Mouse (Mus musculus) frontal cortex, postnatal 14 days (tissue): ENCODE results near the gene Gpank1.
"Not testable (repeated sequence)": the region's sequence is repeated elsewhere in the genome, so short reads cannot be mapped to it uniquely, and the experiment has no call there.

Experiments used
- DNase-seq, 2 experiments: peaks; one replicate each; pipeline ENCODE4 v3.0.0; 2022; ENCODE audit warnings: low spot score in 2 of 2

Gpank1 gene

DNA sequence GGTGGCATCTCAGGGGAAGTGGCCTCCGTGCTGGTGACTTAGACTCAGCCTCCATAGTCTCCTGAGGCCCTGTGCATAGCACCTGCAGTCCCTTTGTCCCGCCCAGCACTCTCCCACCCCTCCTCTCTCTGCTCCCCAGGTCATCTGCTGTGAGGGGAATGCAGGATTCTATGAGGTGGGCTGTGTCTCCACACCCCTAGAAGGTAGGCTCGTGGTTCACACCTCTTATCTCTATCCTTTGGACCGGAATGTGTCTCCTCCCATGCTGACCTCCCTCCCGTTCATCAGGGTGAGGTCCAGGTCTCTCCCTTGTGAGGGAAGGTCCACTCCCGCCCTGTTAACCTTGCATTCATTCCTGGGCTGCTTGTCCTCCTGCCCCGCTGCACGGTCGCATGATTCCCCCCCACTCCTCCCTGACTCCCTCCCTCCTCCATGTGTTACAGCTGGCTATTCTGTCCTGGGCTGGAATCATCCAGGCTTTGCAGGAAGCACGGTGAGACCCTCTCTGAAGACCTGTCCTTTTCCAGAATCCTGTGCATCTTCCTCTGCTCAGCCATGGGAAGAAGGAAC, 21.0 kb upstream of the Gpank1 start:
- no peak for DNase-seq

DNA sequence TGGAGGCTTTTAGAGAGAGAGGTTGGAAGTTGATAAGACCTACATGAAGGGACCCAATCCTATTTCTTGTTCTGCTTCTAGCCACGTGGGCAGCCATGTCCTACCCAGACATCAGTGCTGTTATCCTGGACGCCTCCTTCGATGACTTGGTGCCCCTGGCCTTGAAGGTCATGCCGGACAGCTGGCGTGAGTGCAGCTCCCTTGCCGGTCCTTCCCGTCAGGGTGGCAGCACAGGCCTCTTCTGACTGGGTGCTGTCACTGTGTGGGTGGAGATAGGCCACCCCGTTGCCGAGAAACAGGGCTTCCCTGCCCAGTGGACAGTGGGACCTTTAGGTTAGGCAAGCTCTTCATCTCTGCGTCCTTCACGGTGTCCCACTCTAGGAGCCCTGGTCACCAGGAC, 20.1 kb upstream of the Gpank1 start:
- DNase-seq = no peak

- DNase-seq = no peak
Observed at GRCm38 (mm10) chr17:35102299-35102698, 19.0 kb upstream of the Gpank1 start.

DNA sequence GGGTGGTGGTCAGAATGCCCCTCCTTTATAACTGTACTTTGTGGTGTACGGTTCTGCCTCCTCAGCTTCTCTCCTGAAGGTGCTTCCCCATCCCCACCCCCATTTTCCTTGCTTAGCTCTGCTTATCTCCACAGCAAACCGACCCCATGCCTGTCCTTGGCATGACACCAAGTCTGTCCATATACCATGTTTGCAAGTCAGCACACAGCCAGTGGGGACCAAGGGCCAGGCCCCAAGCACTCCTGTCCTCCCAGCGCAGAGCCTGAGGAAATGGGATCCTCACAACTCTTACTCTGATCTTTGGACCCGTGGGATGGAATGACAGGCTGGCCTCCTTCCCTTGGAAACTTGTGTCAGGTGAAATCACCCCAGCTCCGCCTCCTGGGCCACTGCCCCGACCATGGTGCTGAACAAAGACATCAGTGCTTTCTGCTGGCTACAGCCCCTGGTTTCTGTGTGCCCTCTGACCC, 18.0 kb upstream of the Gpank1 start:
- no peak for DNase-seq

DNA sequence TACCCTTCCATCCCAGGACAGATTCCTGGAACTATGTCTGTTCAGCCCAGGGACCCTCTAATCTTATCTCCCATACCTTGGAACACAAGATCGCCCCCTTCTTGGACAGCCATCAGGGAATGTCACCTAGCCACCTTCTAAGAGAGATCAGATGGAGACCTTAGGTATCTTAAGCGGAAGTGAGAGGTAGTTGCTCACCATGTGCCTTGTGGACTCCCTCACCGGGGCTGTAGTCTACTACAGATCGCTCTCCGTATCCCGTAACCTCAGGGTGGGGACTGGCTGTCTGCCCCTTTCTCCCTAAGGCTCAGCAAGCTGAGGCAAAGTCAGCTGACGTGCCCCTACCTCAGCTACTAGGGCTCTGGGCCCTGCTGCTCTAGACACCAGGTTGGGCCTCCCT, 17.2 kb upstream of the Gpank1 start:
- no peak for DNase-seq

DNA sequence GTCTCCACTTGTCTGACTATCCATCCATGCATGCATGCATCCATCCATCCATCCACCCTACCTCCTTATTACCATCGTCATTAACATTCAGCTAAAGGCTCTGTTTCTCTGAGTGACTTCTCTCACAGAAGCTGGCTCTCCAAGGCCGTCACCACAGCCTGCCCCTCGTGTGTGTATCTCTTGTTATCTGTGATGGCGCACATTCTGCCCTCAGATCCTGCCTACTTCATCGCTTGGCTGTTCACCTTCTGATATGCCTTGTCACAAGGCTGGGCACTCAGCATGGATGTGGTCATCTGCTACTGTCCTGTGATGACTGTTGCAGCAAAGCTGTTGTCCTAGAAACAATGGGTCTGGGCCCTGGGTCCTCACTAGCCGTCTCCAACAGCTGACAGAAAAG, 16.5 kb upstream of the Gpank1 start:
- DNase-seq = no peak

GRCm38 (mm10) chr17:35105740-35106389, 15.4 kb upstream of the Gpank1 start:
- DNase-seq = no peak

- no peak for DNase-seq
Observed at GRCm38 (mm10) chr17:35106522-35106921, 14.7 kb upstream of the Gpank1 start.

DNA sequence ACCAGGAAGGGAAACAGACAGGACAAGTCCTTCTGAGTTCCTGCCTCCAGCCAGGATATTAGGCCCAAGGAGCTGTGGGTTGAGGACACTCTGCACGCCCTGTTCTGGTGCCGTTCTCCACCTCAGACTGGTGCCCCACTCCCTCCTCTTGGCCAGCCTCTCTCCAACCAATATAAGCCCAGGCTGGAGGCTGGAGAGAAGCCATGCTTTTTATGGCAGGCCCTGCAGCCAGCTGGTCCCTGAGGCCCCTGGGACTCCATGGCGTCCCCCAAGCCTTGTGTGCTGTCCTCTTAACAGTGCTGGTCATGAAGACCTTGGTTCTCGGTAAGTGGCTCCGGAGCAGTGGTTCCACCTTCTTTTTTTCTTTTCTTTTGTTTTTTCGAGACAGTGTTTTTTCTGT, 13.2 kb upstream of the Gpank1 start, which contains the start of gene Ly6g5c:
TSS of gene Ly6g5c (plus strand) at position 183 of the 400 bp plus-strand sequence.
- no peak for DNase-seq

DNA sequence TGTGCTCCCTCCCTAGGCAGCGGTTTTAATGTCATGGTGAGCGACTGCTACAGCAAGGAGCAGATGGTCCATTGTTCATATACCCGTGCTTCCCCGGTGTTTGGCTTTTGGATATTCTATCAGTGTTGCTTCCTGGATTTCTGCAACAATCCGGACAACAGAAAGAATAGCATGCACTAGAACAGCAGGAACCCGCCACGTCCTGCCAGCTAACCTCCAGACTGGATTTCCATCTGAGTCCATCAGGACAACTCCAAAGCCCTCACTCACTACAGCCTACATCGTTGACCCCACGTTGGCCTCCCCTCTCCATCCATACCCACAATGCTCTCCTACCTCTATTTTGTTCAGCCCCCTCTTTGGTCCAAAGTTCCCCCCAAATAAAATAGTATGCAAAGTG, 9.5 kb upstream of the Gpank1 start:
- no peak for DNase-seq

DNA sequence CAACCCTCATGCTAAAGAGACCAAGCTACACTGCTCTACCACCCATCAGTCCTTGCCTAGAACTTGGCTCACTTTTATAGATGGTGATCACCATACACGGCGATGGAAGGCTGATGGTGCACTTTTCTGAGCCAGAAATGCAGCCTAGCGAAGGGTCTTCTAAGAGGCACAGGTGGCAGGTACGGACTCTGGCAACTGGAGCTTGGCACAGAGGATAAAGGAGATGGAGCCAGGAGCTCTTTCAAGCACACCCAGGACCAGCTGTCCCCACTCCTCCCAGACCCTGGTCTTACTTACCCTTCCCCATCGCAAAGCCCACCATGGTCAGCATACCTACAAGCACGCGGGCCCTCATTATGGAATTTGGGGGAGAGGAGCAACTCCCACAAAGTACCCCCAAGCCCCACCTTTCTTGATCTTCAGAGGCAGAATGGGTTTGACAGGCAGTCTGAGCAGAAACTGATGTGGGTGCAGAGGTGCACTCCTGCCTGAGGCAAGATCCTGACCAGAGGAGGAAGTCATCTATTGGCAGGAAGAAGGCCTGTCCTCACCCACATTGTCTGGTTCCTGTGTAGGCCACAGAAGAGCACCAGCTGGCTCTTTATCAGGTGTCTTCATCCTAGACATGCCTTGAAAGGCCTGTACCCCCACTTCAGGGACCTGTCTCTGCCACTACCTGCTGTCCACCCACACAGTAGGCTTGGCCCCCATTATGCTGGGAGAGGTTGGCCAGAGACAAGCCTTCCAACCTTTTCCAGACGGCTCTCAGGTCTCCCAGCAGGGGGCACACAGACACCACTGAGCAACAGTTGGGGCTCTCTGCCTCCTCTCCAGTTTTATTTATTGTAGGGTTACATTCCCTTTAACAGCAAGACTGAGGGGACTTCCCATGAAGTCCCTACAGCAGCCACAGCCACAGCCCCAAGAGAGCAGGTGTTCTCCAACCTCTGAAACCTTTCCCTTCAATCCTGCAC, 5.9 kb upstream of the Gpank1 start, which contains the start of gene Ly6g5b:
TSS of gene Ly6g5b (minus strand) at position 383 of the 974 bp plus-strand sequence.
- no peak for DNase-seq

GRCm38 (mm10) chr17:35120745-35121142, 511 bp upstream of the Gpank1 start:
- DNase-seq = peak in 1 of 2 experiments; percentile 33

DNA sequence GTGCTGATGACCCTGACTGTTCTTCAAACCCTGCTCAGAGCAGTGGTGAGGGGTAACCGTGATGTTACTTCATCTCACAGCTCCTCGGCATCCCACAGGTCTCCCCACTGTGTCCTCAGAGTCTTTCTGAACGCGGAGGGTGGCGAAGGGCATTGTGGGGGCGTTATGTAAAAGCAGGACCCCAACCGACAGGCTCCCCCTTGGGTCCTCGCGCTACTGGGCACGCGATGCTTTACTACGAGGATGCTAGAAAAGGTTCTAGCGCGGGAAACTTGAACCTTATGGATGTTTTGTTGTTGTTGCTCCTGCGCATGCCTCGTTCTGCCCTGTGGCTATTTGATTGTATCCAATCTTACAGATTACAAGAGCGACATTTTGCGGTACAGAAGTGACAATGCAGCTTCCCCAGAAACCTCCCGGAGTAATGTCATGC, 632 bp downstream of the Gpank1 start, which contains the start of gene Csnk2b:
TSS of gene Csnk2b (minus strand) at position 183 of the 433 bp plus-strand sequence.
- DNase-seq = peak; percentile 58 to 70

- DNase-seq = not testable (repeated sequence)
Observed at GRCm38 (mm10) chr17:35123287-35123686, 2.0 kb downstream of the Gpank1 start.

GRCm38 (mm10) chr17:35124261-35124896, 3.1 kb downstream of the Gpank1 start:
- not testable (repeated sequence) for DNase-seq

DNA sequence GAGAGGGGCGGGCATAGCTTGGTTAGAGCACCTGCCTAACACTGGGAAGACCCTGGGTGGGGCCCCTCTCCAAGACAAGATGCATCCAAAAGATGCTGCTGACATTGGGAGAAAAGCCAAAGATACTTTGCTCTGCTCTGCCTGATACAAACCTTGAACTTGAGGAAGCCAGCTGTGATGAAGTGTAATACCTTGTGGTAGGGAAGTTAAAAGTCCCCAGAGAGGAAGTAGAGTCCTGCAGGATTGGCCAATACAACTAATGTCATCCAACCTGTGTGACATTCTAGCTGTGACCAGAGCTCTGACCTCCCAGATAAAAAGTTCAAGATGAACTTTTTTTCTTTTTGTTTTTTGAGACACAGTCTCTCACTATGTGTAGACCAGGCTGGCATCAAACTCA, 3.8 kb downstream of the Gpank1 start:
- DNase-seq = no peak

- DNase-seq = no peak
Observed at GRCm38 (mm10) chr17:35125578-35125977, 4.3 kb downstream of the Gpank1 start.

DNA sequence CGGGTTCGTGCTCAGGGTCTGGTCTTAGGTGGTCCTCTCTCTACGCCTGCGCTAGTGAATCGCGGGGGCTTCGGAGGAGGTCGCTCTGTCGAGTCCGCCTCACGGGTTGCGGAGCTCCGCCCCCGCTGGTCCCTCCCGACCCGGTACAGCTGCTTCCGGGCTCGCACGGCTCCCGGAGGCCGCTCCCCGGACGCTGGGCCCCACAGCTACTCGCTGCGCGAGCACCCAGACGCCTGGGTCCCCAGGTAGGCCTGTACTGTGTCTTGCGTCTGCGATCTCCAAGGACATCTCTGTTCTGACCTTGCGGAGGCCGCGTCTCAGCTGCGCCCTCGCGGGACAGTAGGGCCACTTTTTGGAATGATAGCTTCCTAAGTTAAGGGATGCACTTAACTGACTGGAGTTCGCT, 5.0 kb downstream of the Gpank1 start, which contains the start of gene D17H6S53E:
TSS of gene D17H6S53E (plus strand) at position 168 of the 406 bp plus-strand sequence.
- DNase-seq = peak; percentile 32 to 66

DNA sequence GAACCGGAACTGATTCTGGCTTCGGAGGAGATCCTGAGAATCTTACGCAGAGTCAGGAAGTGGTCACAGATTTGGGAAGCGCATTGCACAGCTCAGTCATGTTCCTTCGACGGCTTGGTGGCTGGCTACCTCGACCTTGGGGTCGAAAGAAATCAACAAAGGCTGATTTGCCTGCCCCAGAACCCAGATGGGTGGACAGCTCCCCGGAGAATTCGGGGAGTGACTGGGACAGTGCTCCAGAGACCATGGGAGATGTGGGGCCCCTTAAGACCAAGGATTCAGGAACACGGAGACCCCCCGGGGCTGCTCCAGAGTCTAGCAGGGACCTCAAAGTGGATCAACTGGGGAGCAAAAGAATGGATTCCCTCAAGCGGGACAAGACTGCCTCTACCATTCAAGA, 5.8 kb downstream of the Gpank1 start:
- DNase-seq = no peak

DNA sequence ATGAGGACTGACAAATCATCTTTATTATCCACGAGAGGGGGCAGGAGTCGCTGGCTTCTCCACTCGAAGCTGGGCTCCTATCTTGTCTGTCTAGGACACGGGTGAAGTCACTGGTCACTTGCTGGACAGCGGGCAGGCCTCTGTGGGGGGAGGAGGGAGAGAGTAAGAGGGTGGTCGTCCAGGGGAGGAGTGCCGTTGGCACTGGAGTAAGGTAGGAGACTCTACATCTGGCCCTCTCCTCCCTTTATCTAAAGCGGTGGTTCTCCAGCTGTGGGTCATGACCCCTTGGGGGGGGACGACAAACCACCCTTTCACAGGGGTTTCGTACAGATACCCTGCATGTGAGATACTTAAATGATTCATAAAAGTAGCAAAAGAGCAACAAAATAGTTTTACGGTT, 7.7 kb downstream of the Gpank1 start:
- no peak for DNase-seq

- DNase-seq = no peak
Observed at GRCm38 (mm10) chr17:35131038-35131437, 9.8 kb downstream of the Gpank1 start.
